Mouse (Mus musculus) lung, postnatal 25 days (tissue): ENCODE measurements around the gene Zfp341.

Experiments used
- DNase-seq: peaks from one replicate; pipeline ENCODE4 v3.0.0; 2022; ENCODE audit warnings: low spot score

Zfp341 gene

DNA sequence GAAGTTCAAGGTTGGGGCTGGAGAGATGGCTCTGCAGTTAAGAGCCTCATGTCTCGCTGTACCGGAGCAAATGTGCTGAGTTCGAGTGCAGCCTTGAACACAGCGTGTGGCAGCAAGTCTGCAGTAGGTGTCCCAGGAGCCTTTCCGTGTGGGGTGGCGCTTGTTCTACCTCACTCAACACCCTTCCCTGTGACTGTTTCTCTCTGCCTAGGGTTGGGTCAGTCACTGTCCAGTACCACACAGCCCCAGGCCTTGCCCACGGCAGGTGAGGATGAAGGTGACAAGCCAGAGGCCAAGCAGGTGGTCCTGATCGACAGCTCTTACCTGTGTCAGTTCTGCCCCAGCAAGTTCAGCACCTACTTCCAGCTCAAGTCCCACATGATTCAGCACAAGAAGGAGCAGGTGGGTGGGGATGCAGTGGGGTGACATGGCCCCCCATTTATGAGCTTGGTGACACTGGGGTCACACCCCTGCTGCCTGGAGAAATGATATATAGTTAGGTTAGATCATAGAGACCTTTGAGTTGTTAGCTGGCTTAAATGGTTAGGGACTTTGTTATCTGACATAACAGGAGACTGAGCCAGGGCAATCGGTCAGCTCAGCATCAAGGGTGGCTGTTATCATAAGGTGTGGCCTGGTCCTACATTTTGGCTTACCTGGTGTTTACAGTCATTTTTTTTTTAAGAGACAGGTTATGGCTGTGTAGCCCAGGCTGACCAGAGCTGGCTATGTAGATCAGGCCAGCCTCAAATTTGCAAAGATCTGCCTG lies 21.0 kb downstream of the Zfp341 start:
- no peak for DNase-seq

DNA sequence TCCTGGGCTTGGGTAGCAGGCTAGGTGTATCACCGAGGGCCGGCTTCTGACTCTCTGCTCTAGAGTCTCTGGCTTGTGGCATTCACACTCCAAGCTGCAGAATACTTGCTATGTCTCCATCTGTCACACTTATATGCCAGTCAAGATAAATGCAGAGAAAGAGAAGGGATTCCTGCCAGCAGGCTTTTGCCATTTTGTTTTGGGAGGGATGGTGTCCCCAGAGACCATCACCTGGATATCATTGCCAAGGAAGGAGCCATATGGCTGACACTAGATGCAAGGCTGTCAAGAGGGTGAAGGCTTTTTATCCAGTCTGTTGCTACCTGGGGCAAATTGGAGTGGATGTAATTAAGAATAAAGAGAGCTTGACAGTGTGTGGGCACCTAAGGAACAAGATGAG lies 22.7 kb downstream of the Zfp341 start:
- DNase-seq, result no peak

DNA sequence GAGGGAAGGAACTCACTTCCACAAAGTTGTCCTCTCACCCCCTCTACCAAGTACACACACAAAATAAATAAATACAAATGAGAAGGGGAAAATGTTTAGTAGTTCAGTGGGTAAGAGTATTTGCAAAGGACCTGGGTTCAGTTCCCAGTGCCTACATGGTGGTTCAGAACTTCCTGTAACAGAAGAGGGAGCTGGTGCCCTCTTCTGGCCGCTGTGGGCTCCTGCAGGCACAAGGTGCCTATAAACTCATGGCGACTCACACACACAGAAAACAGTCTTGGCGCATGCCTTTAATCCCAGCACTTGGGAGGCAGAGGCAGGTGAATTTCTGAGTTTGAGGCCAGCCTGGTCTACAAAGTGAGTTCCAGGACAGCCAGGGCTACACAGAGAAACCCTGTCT lies 25.4 kb downstream of the Zfp341 start:
- DNase-seq, result no peak

DNA sequence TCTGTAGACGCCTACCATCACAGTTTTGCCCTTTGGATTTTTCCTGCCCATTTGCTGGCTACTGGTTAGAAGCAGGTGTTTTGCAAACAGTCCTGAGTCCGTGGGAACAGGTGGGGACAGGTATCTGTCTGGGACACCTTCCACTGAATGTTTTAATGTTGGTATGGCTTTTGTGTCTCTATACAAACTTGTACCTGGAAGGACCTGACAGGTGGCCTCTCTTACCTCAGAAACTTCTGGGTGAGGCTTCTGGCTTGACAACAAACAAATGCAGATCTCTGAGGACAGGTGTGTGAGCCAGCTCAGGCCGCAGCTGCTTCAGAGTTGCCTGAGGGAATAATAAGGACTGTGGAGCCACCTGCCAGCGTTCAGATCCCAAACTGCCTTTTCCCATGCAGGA lies 26.0 kb downstream of the Zfp341 start:
- no peak for DNase-seq

DNA sequence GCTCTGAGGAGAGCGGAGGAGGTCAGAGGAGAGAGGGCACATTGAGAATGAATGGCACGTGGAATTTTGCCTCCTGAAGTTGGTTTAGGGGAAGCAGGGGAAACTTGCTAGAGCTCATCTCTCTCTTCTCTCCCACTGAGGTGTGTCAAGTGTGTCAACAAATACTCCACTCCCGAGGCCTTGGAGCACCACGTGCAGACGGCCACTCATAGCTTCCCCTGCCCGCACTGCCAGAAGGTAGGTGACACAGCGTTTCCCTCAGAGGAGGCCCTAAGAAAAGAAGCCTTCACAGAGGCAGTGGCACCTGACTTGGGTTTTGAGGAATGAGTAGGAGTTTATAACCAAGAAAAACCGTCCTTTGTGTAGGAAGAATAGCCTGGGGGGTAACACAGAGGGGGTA lies 28.1 kb downstream of the Zfp341 start:
- DNase-seq, result peak; percentile 75

DNA sequence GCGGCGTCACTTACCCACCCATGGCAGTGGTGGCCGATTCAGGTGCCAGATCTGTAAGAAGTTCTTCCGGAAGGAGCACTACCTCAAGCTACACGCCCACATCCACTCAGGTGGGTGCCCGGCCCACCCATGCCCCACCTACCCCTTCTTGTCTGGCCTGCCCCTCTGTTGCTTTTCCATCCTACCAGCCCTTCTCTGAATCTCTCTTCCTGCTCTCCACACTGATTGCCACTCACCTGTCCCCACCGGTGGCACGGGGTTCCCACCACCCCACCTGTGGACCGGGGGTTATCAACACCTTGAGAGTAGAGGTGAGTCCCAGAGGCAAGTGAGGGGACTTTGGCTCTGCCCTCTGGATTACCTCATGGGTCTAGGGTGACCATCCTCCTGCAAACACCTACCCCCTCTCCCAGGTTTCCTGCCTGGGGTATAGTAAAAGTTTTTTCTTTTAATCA lies 28.9 kb downstream of the Zfp341 start:
- DNase-seq, result peak; percentile 24

DNA sequence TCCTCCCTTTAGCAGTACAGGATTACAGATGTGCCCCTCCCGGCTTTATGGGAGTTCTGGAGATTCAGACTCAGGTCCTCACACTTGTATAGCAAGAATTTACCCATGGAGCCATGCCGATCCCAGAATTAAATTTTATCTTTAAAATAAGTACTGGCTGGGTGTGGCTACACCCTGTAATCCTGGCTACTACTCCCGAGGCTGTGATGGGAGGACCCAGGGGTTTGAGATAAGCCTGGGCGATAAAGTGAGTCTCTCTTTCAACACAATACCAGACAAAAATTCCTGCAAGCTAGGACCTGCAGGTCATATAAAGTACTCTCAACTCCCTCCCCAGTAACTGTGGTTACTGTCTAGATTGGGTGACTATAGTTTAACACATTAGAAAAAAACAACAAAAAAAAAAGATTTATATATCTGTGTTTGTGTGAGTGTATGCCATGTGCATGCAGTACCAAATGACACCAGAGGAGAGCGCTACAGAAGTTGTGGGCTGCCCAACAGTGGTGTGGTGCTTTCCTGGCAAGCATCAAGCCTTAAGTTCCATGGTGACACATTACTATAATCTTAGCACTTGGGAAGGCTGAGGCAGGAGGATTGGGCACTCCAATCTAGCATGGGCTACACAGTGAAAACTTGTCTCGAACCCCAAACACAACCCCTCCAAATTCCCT lies 29.8 kb downstream of the Zfp341 start:
- DNase-seq, result no peak

DNA sequence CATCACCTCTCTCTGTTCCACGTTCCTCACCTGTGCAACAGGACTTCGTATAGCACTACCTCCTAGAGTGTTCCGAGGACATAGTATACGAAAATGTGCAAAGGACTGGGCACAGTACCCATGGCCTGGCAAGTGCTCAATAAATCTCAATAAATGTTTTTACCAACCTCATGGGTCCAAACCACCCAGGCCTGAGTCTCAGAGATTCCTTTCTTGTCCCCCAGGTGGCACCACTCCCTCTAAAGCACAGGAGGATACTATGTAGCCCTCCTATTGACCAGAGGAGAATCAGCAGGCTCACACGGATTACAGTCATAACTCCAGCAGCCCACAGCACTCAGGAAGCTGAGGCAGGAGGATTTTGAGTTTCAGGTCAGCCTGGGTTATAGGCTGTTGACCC lies 33.5 kb downstream of the Zfp341 start:
- peak; percentile 14 for DNase-seq

DNA sequence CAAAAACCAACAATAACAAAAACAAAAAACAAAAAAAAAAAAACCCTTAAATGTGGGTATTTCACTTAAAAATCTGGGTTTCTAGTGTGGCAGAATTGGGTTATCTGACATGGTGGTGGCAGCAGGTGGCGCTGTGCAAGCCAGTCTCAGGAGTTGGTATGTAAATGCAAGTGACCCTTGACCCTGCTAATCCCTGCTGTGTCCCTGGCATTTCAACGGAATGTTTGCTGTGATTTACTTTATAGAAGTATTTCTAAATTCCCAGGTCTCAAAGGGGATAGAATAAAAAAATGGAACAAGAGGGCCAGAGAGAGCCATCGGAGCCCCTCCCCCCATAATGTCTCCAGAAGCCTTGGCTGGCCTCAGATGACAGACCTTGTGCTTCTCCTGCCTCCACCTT lies 35.0 kb downstream of the Zfp341 start:
- DNase-seq, result peak; percentile 15

DNA sequence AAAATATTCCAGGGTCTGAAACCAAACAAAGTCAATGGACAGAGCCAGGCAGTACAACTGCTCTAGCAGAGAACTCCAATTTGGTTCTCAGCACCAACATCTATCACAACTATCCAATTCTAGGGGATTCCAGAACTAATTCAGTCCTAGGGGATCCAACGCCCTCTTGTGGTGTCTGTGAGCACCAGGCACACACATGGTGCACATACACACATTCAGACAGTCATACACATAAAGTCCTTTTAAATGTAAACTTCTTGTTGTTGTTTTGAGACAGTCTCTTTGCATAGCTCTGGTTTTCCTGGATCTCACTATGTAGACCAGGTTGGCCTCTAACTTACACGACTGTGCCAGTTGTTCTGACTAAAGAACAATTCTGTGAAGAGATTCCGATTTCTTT lies 37.3 kb downstream of the Zfp341 start:
- no peak for DNase-seq

DNA sequence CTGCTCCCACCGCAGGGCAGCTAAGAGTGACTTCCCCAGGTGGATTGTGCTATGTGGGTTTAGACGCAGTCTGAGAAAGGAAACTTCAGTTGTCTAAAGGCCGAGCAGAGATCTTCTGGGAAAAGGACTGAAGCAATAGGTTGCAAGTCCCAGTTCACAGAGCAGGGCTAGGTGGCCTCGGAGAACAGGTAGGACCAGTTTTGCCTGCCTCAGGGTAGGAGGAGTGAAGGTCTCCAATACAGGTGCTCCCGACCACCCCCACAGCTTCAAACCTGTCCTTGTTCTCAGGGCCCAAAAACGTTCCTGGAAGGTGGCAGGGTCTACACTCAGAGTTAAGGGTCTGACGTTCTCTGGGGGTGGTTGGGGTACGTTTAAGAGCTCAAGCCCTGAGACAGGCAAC lies 38.3 kb downstream of the Zfp341 start, which contains the start of gene Chmp4b:
Gene Chmp4b (plus strand): TSS at position 343 of the 400 bp plus-strand sequence.
- DNase-seq, result peak; percentile 65

DNA sequence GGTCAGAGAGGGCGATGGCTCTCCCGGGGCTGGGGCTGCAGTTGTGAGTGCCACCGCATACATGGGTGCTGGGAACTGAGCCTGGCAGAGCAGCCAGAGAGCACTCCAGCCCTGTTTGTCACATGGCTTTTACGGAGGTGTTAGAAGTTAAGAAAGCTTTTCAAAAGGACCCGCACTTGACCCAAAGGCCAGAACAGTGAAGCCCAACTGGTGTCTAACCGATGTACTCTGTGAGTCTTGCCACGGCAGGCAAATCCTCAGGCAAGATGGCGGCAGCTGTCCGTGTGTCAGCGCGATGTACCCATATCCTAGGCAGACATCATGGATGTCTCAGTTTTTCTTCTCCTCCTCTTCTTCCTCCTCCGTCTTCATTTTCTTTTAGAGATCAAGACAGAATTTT lies 41.9 kb downstream of the Zfp341 start:
- no peak for DNase-seq

DNA sequence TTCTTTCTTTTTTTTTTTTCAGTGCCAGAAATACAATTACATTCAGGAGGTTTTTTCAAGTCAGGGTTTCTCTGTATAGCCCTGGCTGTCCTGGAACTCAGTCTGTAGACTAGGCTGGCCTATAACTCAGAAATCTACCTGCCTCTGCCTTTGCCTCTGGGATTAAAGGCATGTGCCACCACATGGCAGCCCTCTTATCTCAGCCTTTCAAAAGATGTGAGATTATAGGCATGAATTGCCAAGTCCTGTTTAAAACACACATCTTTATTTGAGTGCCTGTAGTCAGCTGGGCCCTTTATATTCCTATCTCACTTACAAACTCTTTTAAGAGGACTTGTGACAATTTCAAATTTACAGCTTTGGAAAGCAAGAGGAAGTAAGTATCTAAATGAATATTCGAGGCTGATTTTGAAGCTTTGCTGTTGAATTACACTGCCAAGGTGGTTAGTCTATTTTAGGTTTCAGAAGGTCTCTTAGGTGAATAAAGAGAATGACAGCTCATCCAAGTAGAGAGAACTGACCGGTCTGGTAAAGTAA lies 42.8 kb downstream of the Zfp341 start:
- DNase-seq, result no peak

DNA sequence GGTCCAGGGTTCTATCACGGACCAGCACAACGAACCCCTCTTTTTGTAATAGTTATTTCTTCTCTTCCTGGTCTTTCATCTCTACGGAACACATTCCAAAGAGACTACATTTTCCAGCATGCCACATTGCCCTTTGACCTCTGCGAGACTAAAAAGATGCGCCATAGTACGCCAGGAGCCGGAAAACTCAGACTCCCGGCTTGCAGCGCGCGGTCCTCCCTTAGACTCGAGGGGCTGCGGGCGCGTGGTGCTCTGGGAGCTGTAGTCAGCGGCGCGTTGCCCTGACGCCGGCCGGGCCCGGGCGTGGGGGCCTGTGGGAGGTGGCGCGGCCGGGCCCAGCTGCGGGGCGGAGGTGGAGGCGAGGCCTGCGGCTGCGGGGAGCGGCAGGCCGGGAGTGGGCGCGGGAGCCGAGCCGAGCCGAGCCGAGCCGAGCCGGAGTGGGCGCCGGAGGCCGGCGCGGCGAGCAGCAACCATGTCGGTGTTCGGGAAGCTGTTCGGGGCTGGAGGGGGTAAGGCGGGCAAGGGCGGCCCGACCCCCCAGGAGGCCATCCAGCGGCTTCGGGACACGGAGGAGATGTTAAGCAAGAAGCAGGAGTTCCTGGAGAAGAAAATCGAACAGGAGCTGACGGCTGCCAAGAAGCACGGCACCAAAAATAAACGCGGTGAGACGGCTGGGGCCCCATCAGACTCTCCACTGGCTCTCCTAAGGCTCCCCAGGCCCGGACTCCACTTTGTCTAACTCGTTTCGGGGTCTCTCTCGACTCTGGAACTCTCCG lies 43.8 kb downstream of the Zfp341 start:
- peak; percentile 99 for DNase-seq

DNA sequence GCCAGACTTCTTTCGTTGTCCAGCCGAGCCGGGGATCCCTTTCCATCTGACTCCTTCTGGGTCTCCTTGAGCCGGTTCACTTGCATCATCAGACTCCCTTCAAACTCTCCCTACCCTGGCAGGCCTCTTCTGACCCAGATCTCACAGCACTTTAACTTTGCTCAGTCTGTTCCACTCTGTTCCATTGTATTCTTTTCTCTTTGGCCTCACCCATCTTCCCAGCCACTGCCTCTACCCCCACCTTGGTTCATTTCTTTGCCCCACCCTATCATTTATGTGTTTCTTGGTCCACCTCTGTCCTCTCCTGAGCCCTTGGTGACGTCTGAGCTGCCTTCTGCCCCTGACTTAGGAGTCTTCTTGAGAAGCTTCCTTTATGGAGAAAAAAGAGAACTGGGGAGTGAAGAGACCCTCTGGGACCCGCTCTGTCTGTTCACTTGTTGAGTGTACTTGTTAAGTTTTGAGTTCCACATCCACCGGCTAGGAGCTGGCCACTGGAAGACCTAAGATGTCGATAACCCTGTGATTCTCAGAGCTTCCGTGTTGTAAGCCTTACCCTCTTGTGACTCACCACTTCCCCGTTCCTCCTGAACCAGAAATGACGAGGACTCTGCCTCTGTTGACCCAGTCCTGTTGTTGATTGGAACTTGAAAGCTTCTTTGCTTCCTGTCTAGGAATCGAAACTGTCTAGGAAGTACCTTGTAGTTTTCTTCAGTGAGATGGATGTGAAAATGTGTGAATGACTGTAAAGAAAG lies 44.6 kb downstream of the Zfp341 start:
- DNase-seq, result peak; percentile 85

DNA sequence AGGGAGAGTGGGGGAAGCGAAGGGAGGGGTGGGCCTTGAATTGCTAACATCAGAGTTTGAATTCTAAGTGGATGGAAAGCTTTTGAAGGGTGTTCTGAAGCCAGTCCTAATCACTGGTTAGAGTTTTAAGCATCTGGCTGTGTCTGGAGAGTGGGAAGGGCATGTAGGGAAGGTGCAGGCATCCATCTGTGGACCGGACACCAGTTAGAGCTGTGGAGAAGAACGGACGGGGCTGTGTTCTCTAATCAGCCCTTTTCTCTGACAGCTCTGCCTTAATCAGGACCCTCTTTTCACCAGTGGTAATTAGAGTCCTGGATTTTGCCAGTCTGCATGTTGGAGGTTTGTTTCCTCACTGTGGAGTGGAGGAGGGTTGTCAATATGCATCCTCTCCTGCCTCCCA lies 46.0 kb downstream of the Zfp341 start:
- DNase-seq, result no peak

DNA sequence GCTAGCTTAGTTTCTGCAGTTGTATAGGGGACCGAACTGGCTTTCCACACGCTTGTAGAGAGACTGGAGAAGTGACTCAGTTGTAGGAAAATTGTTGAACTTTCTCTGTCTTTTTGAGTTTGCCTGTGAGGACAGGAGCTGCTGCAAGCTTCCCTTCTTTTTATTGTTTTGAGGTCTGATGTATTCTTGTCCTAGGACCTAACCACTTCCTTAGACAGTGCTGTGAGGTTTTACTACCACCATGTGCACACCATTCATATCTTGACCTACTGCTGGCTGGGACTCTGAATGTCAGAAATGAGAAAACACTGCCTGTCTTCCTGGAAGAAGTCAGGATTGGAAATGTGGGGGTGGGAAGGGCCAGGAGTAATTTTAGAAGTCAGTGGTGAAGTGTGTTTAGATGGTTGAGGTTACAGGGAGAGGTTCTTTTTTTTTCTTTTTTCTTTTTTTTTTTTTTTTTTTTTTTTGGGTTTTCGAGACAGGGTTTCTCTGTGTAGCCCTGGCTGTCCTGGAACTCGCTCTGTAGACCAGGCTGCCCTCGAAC lies 46.5 kb downstream of the Zfp341 start:
- no peak for DNase-seq

DNA sequence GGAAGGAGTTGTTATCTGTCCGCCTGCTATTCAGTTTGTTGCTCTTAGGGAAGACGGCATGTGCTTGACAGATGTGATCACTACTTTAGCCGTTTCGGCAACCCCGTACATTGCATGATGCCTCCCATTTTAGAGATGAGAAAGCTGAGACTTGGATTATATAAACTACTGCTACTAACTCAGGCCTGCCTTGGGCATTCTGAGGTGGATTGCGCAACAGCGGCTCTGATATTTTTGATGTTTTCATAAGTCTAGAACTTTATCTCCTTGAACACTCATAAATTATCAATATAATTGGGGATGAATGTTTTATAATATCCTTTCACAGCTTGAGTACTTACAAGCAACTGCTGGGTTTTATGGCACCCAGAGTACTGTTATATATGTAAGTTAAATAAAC lies 55.6 kb downstream of the Zfp341 start:
- no peak for DNase-seq

DNA sequence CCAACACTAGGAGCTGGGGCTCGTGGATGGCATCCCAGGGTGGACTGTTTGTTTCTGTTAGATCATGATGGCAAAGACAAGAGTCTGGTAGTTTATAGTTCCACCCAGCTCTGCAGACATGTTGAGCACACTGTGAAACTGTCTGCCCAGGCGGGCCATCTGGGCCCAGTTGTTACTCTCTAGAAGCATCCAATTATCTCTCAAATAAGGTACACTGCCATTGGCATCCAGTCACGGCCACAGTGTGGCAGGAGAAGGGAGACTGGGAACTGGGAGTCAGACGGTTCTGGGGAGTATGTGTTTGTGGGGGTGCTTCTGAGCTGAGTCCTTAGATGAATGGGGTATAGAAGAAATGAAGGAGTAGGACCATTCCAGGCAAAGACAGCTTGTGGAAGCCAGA lies 57.0 kb downstream of the Zfp341 start:
- DNase-seq, result no peak

DNA sequence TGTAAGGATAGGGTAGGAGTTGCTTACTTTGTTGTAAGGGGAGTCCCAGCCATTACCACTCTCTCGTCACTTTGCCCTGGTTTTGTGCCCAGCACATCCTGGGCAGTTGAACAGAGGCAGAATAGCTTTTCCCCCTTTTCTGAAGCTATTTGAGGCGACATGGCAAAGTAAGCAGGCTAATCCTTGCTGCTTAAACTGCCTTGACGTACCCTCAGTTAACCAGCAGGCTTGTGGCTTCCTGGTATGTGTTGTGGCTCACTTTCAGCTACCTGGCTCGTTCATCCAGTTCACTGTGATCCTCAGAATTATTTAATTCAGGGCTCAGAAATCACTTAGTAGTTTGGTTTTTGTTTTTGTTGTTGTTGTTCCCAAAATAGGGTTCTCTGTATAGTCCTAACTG lies 57.6 kb downstream of the Zfp341 start:
- DNase-seq, result no peak

DNA sequence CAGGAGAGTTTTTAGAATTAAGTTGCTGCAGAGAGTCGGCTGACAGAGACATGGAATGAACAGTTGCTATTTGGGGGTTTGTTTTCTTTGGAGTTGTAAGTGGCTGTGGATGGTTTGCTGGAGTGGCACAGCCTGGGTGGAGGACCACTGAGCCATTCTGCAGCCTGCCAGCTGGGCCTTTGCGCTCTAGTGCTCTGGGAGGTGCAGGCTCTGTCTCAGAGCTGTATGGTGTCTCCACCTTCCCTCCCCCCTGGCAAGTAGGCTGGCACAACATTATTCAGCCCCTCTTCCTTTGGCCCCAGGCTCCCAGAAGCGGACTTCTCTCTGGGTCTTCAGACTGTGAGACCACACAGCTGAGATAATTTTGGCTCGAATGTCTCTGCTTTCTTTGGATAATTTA lies 60.9 kb downstream of the Zfp341 start:
- no peak for DNase-seq
